Mouse (Mus musculus) heart, postnatal 0 days (tissue): Measurements from ENCODE around the gene Dcpp2.

ENCODE experiments used
- CTCF ChIP-seq: IDR thresholded peaks from 2 replicates; pipeline ENCODE4 v1.5.1; 2016; ENCODE audit warnings: antibody characterized with exemption, control low read depth, low read depth
- EP300 ChIP-seq: IDR thresholded peaks from 2 replicates; pipeline ENCODE4 v1.6.1; 2016; ENCODE audit warnings: antibody characterized with exemption, low read depth

GRCm38 (mm10) chr17:23925090-23925493 lies 44.4 kb downstream of the Dcpp2 start:
- no peak for TF ChIP-seq CTCF
- no peak for TF ChIP-seq EP300
